Mouse (Mus musculus): ENCODE results near the gene Gm21094. TPM values are rescaled to one million over a fixed set of nuclear protein-coding genes. Genes with fewer than 3 reads are reported as not detected.
"Not testable (repeated sequence)": the region's sequence is repeated elsewhere in the genome, so short reads cannot be mapped to it uniquely, and the experiment has no call there.

The Gm21094 gene
- not detected in 2 replicates for polyA plus RNA-seq (2016; fragmentation: Nextera tagmentation; extraction: Ambion mirVana)

DNA sequence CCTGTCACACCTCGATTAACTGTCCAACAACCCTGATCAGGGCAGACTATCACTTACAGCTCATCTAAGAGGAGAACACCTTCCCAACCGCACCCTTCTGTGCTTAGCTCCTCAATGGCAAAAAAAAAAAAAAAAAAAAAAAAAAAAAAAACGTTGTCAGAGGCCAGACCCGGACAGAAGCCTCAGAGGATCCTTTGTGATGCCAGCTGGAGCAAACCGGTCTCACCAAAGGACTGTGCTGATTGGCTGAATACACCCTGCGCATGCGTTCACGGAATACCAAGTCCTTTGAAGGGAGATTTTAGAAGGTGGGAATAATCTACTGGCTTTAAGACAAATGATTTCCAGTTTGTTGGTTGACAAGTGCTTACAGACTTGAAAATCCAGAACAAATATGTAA is at the start of gene Gm21094:
Gene Gm21094, minus strand, starts transcription at position 101 of the 400 bp plus-strand sequence.
- H3K27ac ChIP-seq (ENCODE audit: poor library complexity, severe bottlenecking); H3K27me3 ChIP-seq (replicated peaks); H3K9ac ChIP-seq; H3K4me1 ChIP-seq (replicated peaks); H3K4me3 ChIP-seq; ATAC-seq (ENCODE audit: insufficient number of reproducible peaks, low FRiP score); H3K9me3 ChIP-seq (replicated peaks); H3K4me2 ChIP-seq; H3K36me3 ChIP-seq: not testable (repeated sequence)
- WGBS, result no CpG with 5 or more reads among the region's 8 CpGs

Measured in heart, embryonic 12.5 days (tissue).